Mouse (Mus musculus): Measurements from ENCODE around the gene Mecom. TPM values are rescaled to one million over a fixed set of nuclear protein-coding genes. Genes with fewer than 3 reads are reported as not detected.
A peak's percentile ranks its signal among the peaks of the same experiment; 100 is the strongest.

Gene Mecom
- polyA plus RNA-seq, 1 experiment from 2014 or later, result 32.7 TPM

DNA sequence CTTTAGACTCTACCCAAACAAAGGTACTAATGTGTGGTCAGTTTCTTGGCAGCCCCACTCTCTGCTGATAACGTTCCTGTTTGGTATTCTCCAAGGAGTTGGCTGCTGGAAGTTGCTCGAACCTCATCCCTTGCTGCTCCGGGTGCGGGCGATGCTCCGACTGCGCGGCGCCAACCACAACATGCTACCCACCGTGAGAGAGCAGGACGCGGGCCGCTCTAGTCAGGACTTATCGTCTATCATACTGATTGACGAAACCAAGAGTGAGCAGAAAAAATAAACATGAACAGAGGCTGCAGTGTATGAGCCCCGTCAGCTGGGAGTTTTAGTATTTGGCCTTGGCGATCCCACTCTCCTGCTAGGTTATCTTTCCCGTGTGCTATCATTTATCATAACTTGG is 441.3 kb downstream of the Mecom start:
- no peaks in the 10 kb centered on the region for H3K36me3 ChIP-seq (ENCODE audit: control insufficient read depth, insufficient read depth, low read length)
- H3K4me2 ChIP-seq, result no peak overlapping the region
- no peak overlapping the region for H3K27ac ChIP-seq (ENCODE audit: low read depth, low read length)
- H3K4me3 ChIP-seq (ENCODE audit: low read depth, low read length), result no peak overlapping the region
- H3K27me3 ChIP-seq (ENCODE audit: control insufficient read depth, insufficient read depth, low read length), result no peaks in the 10 kb centered on the region
- 75% methylated on average over 18 of the region's 18 CpGs for WGBS
- H3K4me1 ChIP-seq (ENCODE audit: control insufficient read depth, insufficient read depth, low read length), result no peaks in the 10 kb centered on the region
- no peaks in the 10 kb centered on the region for H3K9me3 ChIP-seq (ENCODE audit: control insufficient read depth, low read length)
- no peak overlapping the region for H3K9ac ChIP-seq (ENCODE audit: low read length)
- DNase-seq (ENCODE audit: low spot score, missing footprints) (no peak), ATAC-seq (ENCODE audit: low FRiP score) (no peak)

DNA sequence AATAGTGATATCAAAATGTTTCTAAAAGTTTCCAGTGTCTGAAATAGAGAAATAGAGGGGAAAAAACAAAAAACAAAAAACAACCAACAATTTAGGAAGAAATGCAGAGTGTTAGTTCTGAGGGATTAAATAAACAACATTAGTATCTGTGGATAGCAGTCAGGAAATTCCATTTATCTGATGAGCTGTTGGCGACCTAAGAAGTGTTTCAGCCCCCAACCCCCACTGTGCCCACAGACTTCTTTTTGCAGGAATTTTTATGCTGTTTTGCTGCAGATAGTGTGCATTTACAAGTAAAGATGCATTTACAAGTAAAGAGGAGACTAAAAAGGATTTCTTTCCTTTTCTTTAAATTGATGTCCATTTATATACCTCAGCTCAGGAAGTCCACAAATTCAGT is 441.9 kb downstream of the Mecom start:
- WGBS, result 36% methylated on average over 1 of the region's 1 CpGs
- H3K4me2 ChIP-seq, result no peak overlapping the region

DNA sequence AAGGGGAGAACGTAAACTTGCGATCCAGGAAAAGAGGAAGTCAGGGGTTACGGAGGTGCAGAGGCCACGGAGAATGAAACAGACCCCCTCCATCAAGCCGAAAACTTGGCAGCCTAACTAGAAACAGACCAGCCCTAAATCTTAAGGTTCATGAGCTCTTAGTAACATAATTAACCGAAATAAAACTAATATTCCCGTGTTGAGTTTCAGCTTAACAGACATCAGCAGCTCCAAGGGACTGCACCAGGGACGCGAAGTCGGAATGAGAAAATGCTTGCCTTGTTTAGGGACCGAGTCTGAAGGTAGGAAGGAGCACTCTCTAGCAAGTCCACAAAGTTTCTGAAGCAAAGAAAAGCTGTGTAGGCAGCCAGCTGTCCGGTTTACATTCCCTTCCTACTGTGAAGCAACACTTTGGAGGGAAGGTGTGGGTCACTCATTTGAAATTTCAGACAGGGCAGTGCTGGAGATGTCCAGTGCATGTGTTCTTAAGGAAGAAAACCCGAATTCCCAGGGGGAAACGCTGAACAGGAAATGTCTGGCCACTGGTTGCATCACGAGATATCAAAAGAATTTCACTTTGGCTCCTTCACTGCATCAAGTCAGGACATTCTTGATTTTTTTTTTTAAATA is 442.5 kb downstream of the Mecom start:
- Histone ChIP-seq H3K9ac (ENCODE audit: low read length) (no peak overlapping the region), H3K9me3 (ENCODE audit: control insufficient read depth, low read length) (no peaks in the 10 kb centered on the region), H3K4me1 (ENCODE audit: control insufficient read depth, insufficient read depth, low read length) (no peaks in the 10 kb centered on the region), H3K4me3 (ENCODE audit: low read depth, low read length) (no peak overlapping the region), H3K27me3 (ENCODE audit: control insufficient read depth, insufficient read depth, low read length) (no peaks in the 10 kb centered on the region), H3K4me2 (no peak overlapping the region), H3K27ac (ENCODE audit: low read depth, low read length) (no peak overlapping the region), H3K36me3 (ENCODE audit: control insufficient read depth, insufficient read depth, low read length) (no peaks in the 10 kb centered on the region)
- DNase-seq (ENCODE audit: low spot score, missing footprints), result peak; percentile 84
- no peak for ATAC-seq (ENCODE audit: low FRiP score)
- WGBS, result 58% methylated on average over 15 of the region's 15 CpGs

More for the DNA sequence above, 441.9 kb downstream of the Mecom start:
- Histone ChIP-seq H3K9ac (ENCODE audit: low read length) (no peak overlapping the region), H3K4me3 (ENCODE audit: low read depth, low read length) (no peak overlapping the region), H3K27me3 (ENCODE audit: control insufficient read depth, insufficient read depth, low read length) (no peaks in the 10 kb centered on the region), H3K4me1 (ENCODE audit: control insufficient read depth, insufficient read depth, low read length) (no peaks in the 10 kb centered on the region), H3K27ac (ENCODE audit: low read depth, low read length) (no peak overlapping the region), H3K36me3 (ENCODE audit: control insufficient read depth, insufficient read depth, low read length) (no peaks in the 10 kb centered on the region), H3K9me3 (ENCODE audit: control insufficient read depth, low read length) (no peaks in the 10 kb centered on the region)
- no peak for ATAC-seq (ENCODE audit: low FRiP score)
- no peak for DNase-seq (ENCODE audit: low spot score, missing footprints)

DNA sequence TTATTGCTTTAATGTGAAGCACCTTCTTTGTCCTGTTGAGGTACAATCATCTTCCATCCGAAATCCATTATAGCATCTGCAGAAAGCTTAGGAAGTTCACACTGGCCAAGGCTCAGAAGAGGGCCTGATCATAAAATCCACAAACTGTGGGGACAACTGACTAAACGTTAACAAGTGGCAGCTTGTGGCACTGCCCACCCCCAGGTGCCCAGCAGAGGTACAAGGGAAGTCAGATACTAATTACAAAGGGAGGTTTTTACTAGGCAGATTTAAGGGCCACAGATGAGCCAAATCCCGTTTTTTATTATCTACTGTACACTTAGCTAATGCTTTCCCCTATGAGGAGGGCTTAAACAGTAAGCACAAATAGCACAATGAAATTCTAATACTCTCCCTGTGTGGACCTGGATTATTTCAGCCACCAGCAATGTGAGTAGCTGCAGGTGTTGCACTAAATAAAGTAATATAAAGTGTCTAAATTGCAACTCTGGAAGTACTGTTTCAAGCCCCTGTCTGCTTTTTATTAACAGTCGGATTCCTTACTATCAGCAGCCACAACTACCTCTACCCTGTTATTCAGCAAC is 443.2 kb downstream of the Mecom start:
- WGBS, result 66% methylated on average over 4 of the region's 4 CpGs

DNA sequence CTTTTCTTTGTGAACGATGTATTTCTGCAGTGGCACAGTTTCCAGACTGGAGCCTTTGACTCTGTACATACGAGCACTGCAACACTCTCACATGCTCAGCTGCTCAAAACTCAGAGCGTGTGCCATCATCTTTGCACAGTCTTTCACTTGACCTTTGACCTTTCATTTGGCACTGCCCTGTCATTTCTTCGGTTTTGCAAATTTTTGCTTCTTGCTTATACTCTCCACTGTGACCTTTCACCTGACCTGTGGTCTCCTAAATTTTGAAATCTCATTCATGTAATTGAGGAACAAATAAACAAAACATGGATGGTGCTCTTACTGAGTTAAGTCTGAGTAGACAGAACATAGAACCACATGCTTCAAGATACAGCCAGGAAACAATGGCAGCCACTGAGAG is 446.7 kb downstream of the Mecom start:
- H3K9ac ChIP-seq (ENCODE audit: low read length), result no peak overlapping the region
- no peak overlapping the region for H3K4me3 ChIP-seq (ENCODE audit: low read depth, low read length)
- H3K36me3 ChIP-seq (ENCODE audit: control insufficient read depth, insufficient read depth, low read length), result no peaks in the 10 kb centered on the region
- H3K27ac ChIP-seq (ENCODE audit: low read depth, low read length), result no peak overlapping the region
- no peak overlapping the region for H3K4me2 ChIP-seq
- no peaks in the 10 kb centered on the region for H3K27me3 ChIP-seq (ENCODE audit: control insufficient read depth, insufficient read depth, low read length)
- no peaks in the 10 kb centered on the region for H3K4me1 ChIP-seq (ENCODE audit: control insufficient read depth, insufficient read depth, low read length)
- ATAC-seq (ENCODE audit: low FRiP score) (no peak), DNase-seq (ENCODE audit: low spot score, missing footprints) (no peak)
- 70% methylated on average over 4 of the region's 4 CpGs for WGBS
- H3K9me3 ChIP-seq (ENCODE audit: control insufficient read depth, low read length), result no peaks in the 10 kb centered on the region

More for the DNA sequence above, 443.2 kb downstream of the Mecom start:
- Histone ChIP-seq H3K9me3 (ENCODE audit: control insufficient read depth, low read length) (no peaks in the 10 kb centered on the region), H3K4me3 (ENCODE audit: low read depth, low read length) (no peak overlapping the region), H3K9ac (ENCODE audit: low read length) (no peak overlapping the region), H3K4me2 (no peak overlapping the region), H3K36me3 (ENCODE audit: control insufficient read depth, insufficient read depth, low read length) (no peaks in the 10 kb centered on the region), H3K4me1 (ENCODE audit: control insufficient read depth, insufficient read depth, low read length) (no peaks in the 10 kb centered on the region), H3K27me3 (ENCODE audit: control insufficient read depth, insufficient read depth, low read length) (no peaks in the 10 kb centered on the region), H3K27ac (ENCODE audit: low read depth, low read length) (no peak overlapping the region)
- ATAC-seq (ENCODE audit: low FRiP score) (no peak), DNase-seq (ENCODE audit: low spot score, missing footprints) (no peak)

DNA sequence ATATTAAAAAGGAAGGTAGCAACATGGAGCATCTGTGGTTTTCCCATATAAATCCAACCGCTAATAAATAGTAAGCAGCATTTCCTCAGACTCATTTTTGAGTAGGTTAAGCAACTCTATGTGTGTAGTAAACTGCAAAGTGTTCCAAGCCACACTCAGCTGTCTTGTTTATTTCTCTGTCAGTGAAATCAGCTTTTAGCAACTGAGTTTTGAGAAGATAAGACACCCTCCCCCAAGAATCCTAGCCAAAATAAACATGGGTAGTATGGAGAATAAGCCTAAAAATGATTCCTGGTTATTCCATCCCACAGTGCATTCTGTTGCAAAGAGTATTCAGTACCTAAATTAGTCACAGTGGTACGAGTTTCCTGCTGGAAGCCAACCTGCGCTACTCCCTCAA is 450.1 kb downstream of the Mecom start:
- H3K36me3 ChIP-seq (ENCODE audit: control insufficient read depth, insufficient read depth, low read length), result no peaks in the 10 kb centered on the region
- no peak overlapping the region for H3K27ac ChIP-seq (ENCODE audit: low read depth, low read length)
- H3K4me3 ChIP-seq (ENCODE audit: low read depth, low read length), result no peak overlapping the region
- H3K4me2 ChIP-seq, result no peak overlapping the region
- ATAC-seq (ENCODE audit: low FRiP score), result no peak
- H3K9ac ChIP-seq (ENCODE audit: low read length), result no peak overlapping the region
- no peak for DNase-seq (ENCODE audit: low spot score, missing footprints)
- WGBS, result 91% methylated on average over 3 of the region's 3 CpGs
- no peaks in the 10 kb centered on the region for H3K4me1 ChIP-seq (ENCODE audit: control insufficient read depth, insufficient read depth, low read length)
- H3K27me3 ChIP-seq (ENCODE audit: control insufficient read depth, insufficient read depth, low read length), result no peaks in the 10 kb centered on the region
- no peaks in the 10 kb centered on the region for H3K9me3 ChIP-seq (ENCODE audit: control insufficient read depth, low read length)

DNA sequence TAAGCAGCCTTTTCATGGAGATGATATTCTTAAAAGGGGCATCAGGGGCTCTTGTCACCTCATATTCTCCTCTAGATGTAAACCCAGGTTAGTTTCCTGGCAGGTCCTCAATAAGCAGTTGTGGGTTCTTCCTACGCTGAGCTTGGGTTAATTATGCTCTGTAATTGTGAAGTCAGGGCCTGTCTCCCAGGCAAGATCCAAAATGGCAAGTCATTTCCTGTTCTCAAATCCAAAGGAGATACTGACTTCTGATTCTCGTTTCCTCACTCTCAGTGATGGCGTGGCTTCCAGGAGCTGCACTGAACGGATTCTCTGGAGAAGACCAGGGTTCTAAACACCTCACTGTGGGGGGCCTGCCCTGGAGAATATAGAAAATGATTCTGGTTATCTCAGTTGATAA is 450.7 kb downstream of the Mecom start:
- ATAC-seq (ENCODE audit: low FRiP score), result no peak
- H3K27me3 ChIP-seq (ENCODE audit: control insufficient read depth, insufficient read depth, low read length), result no peaks in the 10 kb centered on the region

DNA sequence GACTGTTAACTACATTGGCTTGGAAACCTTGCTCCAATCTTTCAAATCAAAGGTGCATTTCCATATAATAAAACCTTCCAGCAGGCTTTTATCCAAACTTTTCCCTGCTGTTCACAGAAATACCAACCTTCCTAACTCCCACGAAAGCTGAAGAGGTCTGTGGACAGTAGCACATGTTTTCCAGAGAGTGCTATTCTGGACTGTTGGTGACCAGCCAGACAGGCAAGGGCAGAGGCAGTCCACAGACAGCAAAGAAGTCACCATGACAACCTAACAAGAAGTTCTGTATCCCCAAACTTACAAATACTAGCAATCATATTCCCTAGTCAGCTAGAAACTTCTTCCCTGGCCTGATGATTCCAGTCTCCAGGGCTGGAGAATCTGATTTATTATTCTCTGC is 454.8 kb downstream of the Mecom start:
- H3K27me3 ChIP-seq (ENCODE audit: control insufficient read depth, insufficient read depth, low read length), result no peaks in the 10 kb centered on the region
- no peaks in the 10 kb centered on the region for H3K9me3 ChIP-seq (ENCODE audit: control insufficient read depth, low read length)
- DNase-seq (ENCODE audit: low spot score, missing footprints) (no peak), ATAC-seq (ENCODE audit: low FRiP score) (no peak)
- no peak overlapping the region for H3K27ac ChIP-seq (ENCODE audit: low read depth, low read length)
- WGBS, result 91% methylated on average over 1 of the region's 1 CpGs
- H3K36me3 ChIP-seq (ENCODE audit: control insufficient read depth, insufficient read depth, low read length), result no peaks in the 10 kb centered on the region
- no peak overlapping the region for H3K9ac ChIP-seq (ENCODE audit: low read length)
- H3K4me3 ChIP-seq (ENCODE audit: low read depth, low read length), result no peak overlapping the region
- no peak overlapping the region for H3K4me2 ChIP-seq
- no peaks in the 10 kb centered on the region for H3K4me1 ChIP-seq (ENCODE audit: control insufficient read depth, insufficient read depth, low read length)

More for the DNA sequence above, 450.7 kb downstream of the Mecom start:
- WGBS, result 76% methylated on average over 4 of the region's 4 CpGs
- no peak for DNase-seq (ENCODE audit: low spot score, missing footprints)
- Histone ChIP-seq H3K27ac (ENCODE audit: low read depth, low read length) (no peak overlapping the region), H3K4me1 (ENCODE audit: control insufficient read depth, insufficient read depth, low read length) (no peaks in the 10 kb centered on the region), H3K9ac (ENCODE audit: low read length) (no peak overlapping the region), H3K4me2 (no peak overlapping the region), H3K4me3 (ENCODE audit: low read depth, low read length) (no peak overlapping the region), H3K36me3 (ENCODE audit: control insufficient read depth, insufficient read depth, low read length) (no peaks in the 10 kb centered on the region), H3K9me3 (ENCODE audit: control insufficient read depth, low read length) (no peaks in the 10 kb centered on the region)

DNA sequence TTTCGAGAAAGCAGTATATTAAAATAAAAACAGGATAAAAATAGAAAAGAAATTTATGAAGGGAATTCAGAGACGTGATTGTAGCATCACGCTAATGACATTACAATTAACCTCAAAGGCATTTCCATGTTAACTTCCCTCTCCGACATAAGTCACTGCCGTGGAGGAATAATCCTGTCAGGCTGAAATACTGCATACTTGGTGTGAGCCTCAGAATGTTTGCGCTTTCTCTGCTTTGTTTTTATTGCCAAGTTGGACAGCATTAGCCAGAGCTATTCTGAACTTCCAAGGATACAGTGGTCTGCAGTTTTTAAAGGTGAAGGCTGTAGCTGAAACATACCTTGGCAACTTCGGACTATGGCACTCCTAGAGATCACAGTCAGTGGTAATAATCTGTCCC is 455.3 kb downstream of the Mecom start:
- no peaks in the 10 kb centered on the region for H3K4me1 ChIP-seq (ENCODE audit: control insufficient read depth, insufficient read depth, low read length)
- ATAC-seq (ENCODE audit: low FRiP score), result no peak
- no peaks in the 10 kb centered on the region for H3K36me3 ChIP-seq (ENCODE audit: control insufficient read depth, insufficient read depth, low read length)
- no peak overlapping the region for H3K4me3 ChIP-seq (ENCODE audit: low read depth, low read length)
- DNase-seq (ENCODE audit: low spot score, missing footprints), result no peak
- no peaks in the 10 kb centered on the region for H3K9me3 ChIP-seq (ENCODE audit: control insufficient read depth, low read length)
- H3K4me2 ChIP-seq, result no peak overlapping the region
- no peaks in the 10 kb centered on the region for H3K27me3 ChIP-seq (ENCODE audit: control insufficient read depth, insufficient read depth, low read length)
- 86% methylated on average over 7 of the region's 7 CpGs for WGBS
- H3K9ac ChIP-seq (ENCODE audit: low read length), result no peak overlapping the region
- H3K27ac ChIP-seq (ENCODE audit: low read depth, low read length), result no peak overlapping the region
